ENCODE assay signal across 22 mouse cellular contexts in genomic region chr2:167458548-167458947, GRCm38 (mm10).
"Had no signal": no experiment of that assay in that cellular context is flagged by ENCODE, and none has a peak within 500 bp of the region (broad histone marks: within the 10 kb centered on the region; RNA-seq: fewer than 3 reads in every experiment).

No protein-coding gene starts in this region.

- H3K4me3 ChIP-seq: layer of hippocampus, adult 2 months; limb, embryonic 10.5 days; limb, embryonic 13.5 days; liver, embryonic 12.5 days; liver, embryonic 15.5 days; neural tube, embryonic 12.5 days; neural tube, embryonic 15.5 days; stomach, embryonic 15.5 days had no signal

- H3K9ac ChIP-seq: limb, embryonic 13.5 days; liver, embryonic 12.5 days; liver, embryonic 15.5 days; neural tube, embryonic 12.5 days; neural tube, embryonic 15.5 days; stomach, embryonic 15.5 days had no signal

- DNase-seq: kidney, adult 9 months; layer of hippocampus, adult 9-11 months; liver; lung, adult 2 months; lung, postnatal 14 days; lung, postnatal 4 days; midbrain, embryonic 14.5 days; right cerebral cortex, adult 18-20 months; right cerebral cortex, postnatal 14 days; right cerebral cortex, postnatal 4 days; spleen, adult 18-20 months; thymus, postnatal 25 days had no signal

- H3K4me1 ChIP-seq: limb, embryonic 10.5 days; limb, embryonic 13.5 days; liver, embryonic 12.5 days; neural tube, embryonic 12.5 days; neural tube, embryonic 15.5 days; stomach, embryonic 15.5 days had no signal

- H3K4me2 ChIP-seq: limb, embryonic 13.5 days; liver, embryonic 12.5 days; liver, embryonic 15.5 days; midbrain, embryonic 11.5 days; neural tube, embryonic 12.5 days; neural tube, embryonic 15.5 days; stomach, embryonic 15.5 days had no signal

- H3K27ac ChIP-seq: kidney, postnatal 0 days; layer of hippocampus, adult 2 months; limb, embryonic 10.5 days; limb, embryonic 13.5 days; liver, embryonic 12.5 days; liver, embryonic 15.5 days; neural tube, embryonic 12.5 days; neural tube, embryonic 15.5 days; stomach, embryonic 15.5 days had no signal

- ATAC-seq: liver, embryonic 12.5 days had no signal

- H3K9me3 ChIP-seq: limb, embryonic 10.5 days; limb, embryonic 13.5 days; liver, embryonic 12.5 days; liver, embryonic 15.5 days; neural tube, embryonic 12.5 days; neural tube, embryonic 15.5 days; stomach, embryonic 15.5 days had no signal

- H3K27me3 ChIP-seq: limb, embryonic 13.5 days; liver, embryonic 12.5 days; liver, embryonic 15.5 days; neural tube, embryonic 12.5 days; neural tube, embryonic 15.5 days; stomach, embryonic 15.5 days had no signal
